Mouse (Mus musculus) limb, embryonic 11.5 days (tissue): ENCODE measurements around the gene Dock2. TPM values are rescaled to one million over a fixed set of nuclear protein-coding genes. Genes with fewer than 3 reads are reported as not detected.
A peak's percentile ranks its signal among the peaks of the same experiment; 100 is the strongest.

ENCODE experiments used
- ATAC-seq: fragments of 200-750 bp; cut with Nextera tagmentation; 2 replicates; pipeline ENCODE4 v1.8.0; 2017; ENCODE audit warnings: low read depth; ENCODE audit not compliant: insufficient number of reproducible peaks, low FRiP score, low TSS enrichment
- DNase-seq: peaks from one replicate; pipeline ENCODE4 v3.0.0-alpha.2; 2015; ENCODE audit warnings: low spot score
- H3K27ac ChIP-seq: fragments of 300-500 bp; sonication (generic); replicated peaks from 2 replicates; pipeline ENCODE4 v1.5.1; 2014; ENCODE audit warnings: low read depth, mild to moderate bottlenecking, low read length
- H3K27me3 ChIP-seq: fragments of 300-500 bp; sonication (generic); 2 replicates; pipeline ENCODE4 v1.6.1; 2014; ENCODE audit warnings: mild to moderate bottlenecking, low read length, mixed read lengths; ENCODE audit not compliant: control insufficient read depth, insufficient read depth
- H3K36me3 ChIP-seq: fragments of 300-500 bp; sonication (generic); 2 replicates; pipeline ENCODE4 v1.6.1; 2014; ENCODE audit warnings: mild to moderate bottlenecking, low read length, moderate library complexity, mixed read lengths; ENCODE audit not compliant: control insufficient read depth, insufficient read depth
- H3K4me1 ChIP-seq: fragments of 300-500 bp; sonication (generic); 2 replicates; pipeline ENCODE4 v1.6.1; 2014; ENCODE audit warnings: low read length, mixed read lengths; ENCODE audit not compliant: control insufficient read depth, insufficient read depth
- H3K4me2 ChIP-seq: fragments of 300-500 bp; sonication (generic); 2 replicates; pipeline ENCODE4 v1.6.1; 2014; ENCODE audit warnings: low read depth, mild to moderate bottlenecking, moderate library complexity; ENCODE audit not compliant: severe bottlenecking
- H3K4me3 ChIP-seq: fragments of 300-500 bp; sonication (generic); 2 replicates; pipeline ENCODE4 v1.5.1; 2014; ENCODE audit warnings: low read depth, low read length
- H3K9ac ChIP-seq: fragments of 300-500 bp; sonication (generic); 2 replicates; pipeline ENCODE4 v1.6.1; 2014; ENCODE audit warnings: mild to moderate bottlenecking, low read length
- H3K9me3 ChIP-seq: fragments of 300-500 bp; sonication (generic); 2 replicates; pipeline ENCODE4 v1.6.1; 2016; ENCODE audit warnings: low read length; ENCODE audit not compliant: control insufficient read depth
- WGBS: fragments of 180-500 bp; shearing (Covaris S2); extraction: QIAGEN DNeasy Blood & Tissue Kit; methylation state at CpG from one replicate; pipeline ENCODE4 v1.1.7; 2014; 5-methylcytosine and 5-hydroxymethylcytosine counted together
- polyA plus RNA-seq: library from polyadenylated mRNA; unstranded; fragments of >200 nt; fragmentation: Nextera tagmentation; extraction: Ambion mirVana; gene quantifications from 2 replicates; pipeline ENCODE4 v1.2.1, GENCODE M21; 2014

The Dock2 gene
- polyA plus RNA-seq, 1 experiment from 2014 or later: 0.25 TPM

- no peaks in the 10 kb centered on the region for H3K4me1 ChIP-seq
- H3K36me3 ChIP-seq: no peaks in the 10 kb centered on the region
- ATAC-seq: no peak
- DNase-seq: no peak
- H3K9me3 ChIP-seq: no peaks in the 10 kb centered on the region
- no peak overlapping the region for H3K4me2 ChIP-seq
- no peak overlapping the region for H3K4me3 ChIP-seq
- H3K27me3 ChIP-seq: no peaks in the 10 kb centered on the region
- no peak overlapping the region for H3K27ac ChIP-seq
- 84% methylated on average over 3 of the region's 3 CpGs for WGBS
- no peak overlapping the region for H3K9ac ChIP-seq
Observed at GRCm38 (mm10) chr11:34530971-34531370, 252.7 kb downstream of the Dock2 start.

GRCm38 (mm10) chr11:34528006-34528405, 255.7 kb downstream of the Dock2 start:
- DNase-seq: no peak
- H3K4me3 ChIP-seq: no peak overlapping the region
- H3K9ac ChIP-seq: no peak overlapping the region
- H3K27me3 ChIP-seq: no peaks in the 10 kb centered on the region
- no peaks in the 10 kb centered on the region for H3K36me3 ChIP-seq
- H3K4me1 ChIP-seq: no peaks in the 10 kb centered on the region
- H3K27ac ChIP-seq: no peak overlapping the region
- H3K9me3 ChIP-seq: no peaks in the 10 kb centered on the region
- 91% methylated on average over 4 of the region's 4 CpGs for WGBS
- no peak overlapping the region for H3K4me2 ChIP-seq
- no peak for ATAC-seq

- no peak for DNase-seq
- WGBS: 89% methylated on average over 5 of the region's 5 CpGs
- no peak overlapping the region for H3K27ac ChIP-seq
- H3K9me3 ChIP-seq: no peaks in the 10 kb centered on the region
- ATAC-seq: no peak
- no peaks in the 10 kb centered on the region for H3K4me1 ChIP-seq
- no peak overlapping the region for H3K4me3 ChIP-seq
- no peak overlapping the region for H3K4me2 ChIP-seq
- no peaks in the 10 kb centered on the region for H3K27me3 ChIP-seq
- H3K9ac ChIP-seq: no peak overlapping the region
- H3K36me3 ChIP-seq: no peaks in the 10 kb centered on the region
Observed at GRCm38 (mm10) chr11:34527238-34527637, 256.5 kb downstream of the Dock2 start.

- Histone ChIP-seq H3K9me3 (no peaks in the 10 kb centered on the region), H3K9ac (no peak overlapping the region), H3K36me3 (no peaks in the 10 kb centered on the region), H3K27me3 (no peaks in the 10 kb centered on the region), H3K27ac (no peak overlapping the region), H3K4me2 (no peak overlapping the region), H3K4me1 (no peaks in the 10 kb centered on the region), H3K4me3 (no peak overlapping the region)
- no peak for ATAC-seq
- no peak for DNase-seq
- WGBS: 81% methylated on average over 7 of the region's 7 CpGs
Observed at GRCm38 (mm10) chr11:34525096-34525891, 258.4 kb downstream of the Dock2 start.

GRCm38 (mm10) chr11:34524586-34524985, 259.1 kb downstream of the Dock2 start:
- 84% methylated on average over 4 of the region's 4 CpGs for WGBS
- Histone ChIP-seq H3K4me2 (no peak overlapping the region), H3K9me3 (no peaks in the 10 kb centered on the region), H3K27ac (no peak overlapping the region), H3K4me3 (no peak overlapping the region), H3K27me3 (no peaks in the 10 kb centered on the region), H3K36me3 (no peaks in the 10 kb centered on the region), H3K9ac (no peak overlapping the region), H3K4me1 (no peaks in the 10 kb centered on the region)
- DNase-seq: no peak
- ATAC-seq: no peak

- WGBS: 60% methylated on average over 5 of the region's 5 CpGs
- Histone ChIP-seq H3K36me3 (no peaks in the 10 kb centered on the region), H3K27me3 (no peaks in the 10 kb centered on the region), H3K4me1 (no peaks in the 10 kb centered on the region), H3K9me3 (no peaks in the 10 kb centered on the region), H3K4me2 (no peak overlapping the region), H3K27ac (no peak overlapping the region), H3K4me3 (no peak overlapping the region), H3K9ac (no peak overlapping the region)
- DNase-seq (peak; percentile 45), ATAC-seq (no peak)
Observed at GRCm38 (mm10) chr11:34518566-34518965, 265.1 kb downstream of the Dock2 start.

- Histone ChIP-seq H3K9ac (no peak overlapping the region), H3K4me1 (no peaks in the 10 kb centered on the region), H3K4me2 (no peak overlapping the region), H3K27me3 (no peaks in the 10 kb centered on the region), H3K27ac (no peak overlapping the region), H3K9me3 (no peaks in the 10 kb centered on the region), H3K36me3 (no peaks in the 10 kb centered on the region), H3K4me3 (no peak overlapping the region)
- 80% methylated on average over 2 of the region's 2 CpGs for WGBS
- ATAC-seq (no peak), DNase-seq (no peak)
Observed at GRCm38 (mm10) chr11:34516971-34517370, 266.7 kb downstream of the Dock2 start.

- Histone ChIP-seq H3K36me3 (no peaks in the 10 kb centered on the region), H3K4me1 (no peaks in the 10 kb centered on the region), H3K9ac (no peak overlapping the region), H3K4me3 (no peak overlapping the region), H3K4me2 (no peak overlapping the region), H3K27me3 (no peaks in the 10 kb centered on the region), H3K9me3 (no peaks in the 10 kb centered on the region), H3K27ac (no peak overlapping the region)
- DNase-seq: no peak
- no peak for ATAC-seq
- 59% methylated on average over 4 of the region's 4 CpGs for WGBS
Observed at GRCm38 (mm10) chr11:34515301-34515700, 268.4 kb downstream of the Dock2 start.

- 91% methylated on average over 1 of the region's 1 CpGs for WGBS
- Histone ChIP-seq H3K4me2 (no peak overlapping the region), H3K9ac (no peak overlapping the region), H3K27me3 (no peaks in the 10 kb centered on the region), H3K9me3 (no peaks in the 10 kb centered on the region), H3K4me3 (no peak overlapping the region), H3K36me3 (no peaks in the 10 kb centered on the region), H3K27ac (no peak overlapping the region), H3K4me1 (no peaks in the 10 kb centered on the region)
- ATAC-seq (no peak), DNase-seq (no peak)
Observed at GRCm38 (mm10) chr11:34506390-34506789, 277.3 kb downstream of the Dock2 start.
